Mouse (Mus musculus): ENCODE measurements around the gene Gm30302. TPM values are rescaled to one million over a fixed set of nuclear protein-coding genes. Genes with fewer than 3 reads are reported as not detected.
"Not testable (repeated sequence)": the region's sequence is repeated elsewhere in the genome, so short reads cannot be mapped to it uniquely, and the experiment has no call there.

Gene Gm30302
- not detected in 2 replicates for total RNA-seq (2017)

DNA sequence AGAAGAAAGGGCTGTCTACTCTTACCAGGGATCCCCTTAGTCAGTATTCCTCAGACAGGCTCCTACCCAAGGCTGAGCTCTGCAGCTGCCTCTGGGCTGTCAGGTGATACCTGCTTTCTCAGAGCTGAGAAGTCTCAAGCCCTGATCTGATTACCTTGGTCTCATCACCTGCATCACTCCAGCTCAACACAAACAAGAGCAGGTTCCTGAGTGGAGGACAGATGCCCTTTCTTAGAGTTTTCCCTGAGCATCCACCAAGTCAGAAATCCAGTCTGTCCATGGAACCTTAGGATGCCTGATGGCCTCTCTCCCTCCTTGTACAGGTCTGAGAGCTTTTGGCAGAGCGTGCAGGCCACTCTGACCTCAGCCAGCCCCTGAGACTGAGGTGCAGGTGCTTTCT lies at the start of gene Gm30302:
Gene Gm30302, minus strand, starts transcription at position 101 of the 400 bp plus-strand sequence.
- no peak for ATAC-seq (ENCODE audit: extremely low read depth, insufficient number of reproducible peaks, low FRiP score, poor library complexity, severe bottlenecking)

DNA sequence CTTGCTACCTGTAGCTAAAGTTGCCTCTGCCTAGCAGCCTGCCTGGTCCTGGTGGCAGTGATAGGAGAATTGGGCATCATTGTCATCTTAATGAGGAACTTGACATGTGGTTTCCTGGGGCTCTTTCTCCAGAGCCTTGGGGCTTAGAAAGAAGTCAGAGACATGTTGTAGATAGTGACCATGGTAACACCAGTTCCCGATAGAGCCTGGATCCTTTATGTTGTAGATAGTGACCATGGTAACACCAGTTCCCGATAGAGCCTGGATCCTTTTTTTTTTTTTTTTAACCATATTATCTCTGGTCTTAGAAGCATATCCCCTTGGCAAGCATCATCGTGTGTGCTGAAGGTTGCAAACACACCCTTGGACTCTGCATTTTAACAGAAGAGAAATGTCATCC lies 48.0 kb upstream of the Gm30302 start:
- no peak for ATAC-seq (ENCODE audit: extremely low read depth, insufficient number of reproducible peaks, low FRiP score, poor library complexity, severe bottlenecking)

DNA sequence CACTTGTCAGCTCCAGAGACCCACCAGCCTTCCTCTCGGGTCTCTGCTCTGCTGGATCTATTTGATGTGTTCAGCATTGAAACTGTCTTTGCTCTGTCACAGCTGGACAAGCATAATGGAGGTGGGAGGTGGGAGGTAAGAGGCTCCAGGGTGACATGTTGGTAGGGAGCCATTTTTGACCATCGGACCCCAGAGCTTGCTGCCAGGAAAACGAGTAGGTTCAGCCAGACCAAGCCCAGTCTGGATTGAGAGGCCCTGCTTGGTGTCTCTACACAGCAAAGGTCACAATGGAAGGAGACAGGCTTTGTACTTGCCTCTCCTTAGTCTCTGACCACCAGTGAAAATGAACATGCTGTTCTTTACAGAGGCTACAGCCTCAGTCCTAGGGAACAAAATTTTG lies 47.3 kb upstream of the Gm30302 start:
- no peak for ATAC-seq (ENCODE audit: extremely low read depth, insufficient number of reproducible peaks, low FRiP score, poor library complexity, severe bottlenecking)

DNA sequence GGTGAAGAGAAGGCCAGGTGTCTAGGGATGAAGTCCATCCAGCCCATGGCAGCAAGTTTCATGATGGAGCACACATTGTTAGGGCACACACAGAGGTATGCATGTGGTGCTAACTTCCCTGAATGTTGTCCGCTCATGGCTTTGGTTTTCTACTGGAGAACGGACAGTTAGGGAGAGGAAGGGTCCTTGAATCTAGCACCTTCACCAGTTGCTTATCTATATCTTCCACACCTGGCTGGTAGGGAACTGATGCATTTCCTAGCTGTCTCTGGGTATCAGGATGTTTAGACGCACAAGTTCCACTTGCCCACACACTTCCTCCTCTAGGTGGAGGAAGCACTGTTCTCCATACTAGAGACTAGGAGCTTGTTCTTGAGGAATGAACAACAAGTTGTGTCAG lies 46.9 kb upstream of the Gm30302 start:
- ATAC-seq (ENCODE audit: extremely low read depth, insufficient number of reproducible peaks, low FRiP score, poor library complexity, severe bottlenecking), result no peak

DNA sequence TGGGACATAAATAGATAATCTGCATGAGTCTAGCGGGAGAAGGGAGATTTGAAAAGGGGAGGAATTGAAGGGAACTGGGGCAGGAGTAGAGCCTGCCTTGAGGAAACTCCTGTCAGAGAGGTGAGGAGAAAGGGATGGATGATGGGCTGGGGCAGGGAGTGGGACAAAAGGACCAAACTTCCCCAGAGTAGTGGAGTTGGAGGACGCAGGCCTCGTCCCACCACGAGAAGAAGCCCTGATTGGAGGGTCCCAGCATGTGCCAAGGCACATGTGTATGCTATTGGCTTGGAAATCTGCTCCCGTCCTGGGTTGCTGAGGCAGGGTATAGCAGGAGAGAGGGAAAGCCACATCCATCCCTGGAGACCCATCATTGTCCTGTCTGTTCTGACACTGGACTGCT lies 45.3 kb upstream of the Gm30302 start:
- ATAC-seq (ENCODE audit: extremely low read depth, insufficient number of reproducible peaks, low FRiP score, poor library complexity, severe bottlenecking), result no peak

DNA sequence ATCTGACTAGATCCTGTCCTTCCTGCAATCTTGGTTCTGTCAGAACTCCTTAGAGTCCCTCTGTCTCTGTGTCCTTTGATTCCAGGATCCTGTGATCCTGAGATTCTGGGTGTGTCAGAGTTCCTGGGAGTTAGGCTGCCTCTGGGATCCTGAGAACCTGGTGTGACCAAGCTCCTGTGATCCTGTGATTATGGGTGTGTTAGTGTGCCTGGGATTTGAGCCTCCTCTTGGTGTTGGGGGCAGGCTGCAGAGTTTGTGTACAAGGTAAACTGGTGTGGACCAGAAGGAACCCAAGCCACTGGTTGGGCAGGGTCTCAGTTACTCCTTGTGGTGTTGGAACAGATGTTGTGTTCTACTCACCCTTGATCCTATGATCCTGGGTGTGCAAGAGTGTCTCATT lies 42.4 kb upstream of the Gm30302 start:
- no peak for ATAC-seq (ENCODE audit: extremely low read depth, insufficient number of reproducible peaks, low FRiP score, poor library complexity, severe bottlenecking)

DNA sequence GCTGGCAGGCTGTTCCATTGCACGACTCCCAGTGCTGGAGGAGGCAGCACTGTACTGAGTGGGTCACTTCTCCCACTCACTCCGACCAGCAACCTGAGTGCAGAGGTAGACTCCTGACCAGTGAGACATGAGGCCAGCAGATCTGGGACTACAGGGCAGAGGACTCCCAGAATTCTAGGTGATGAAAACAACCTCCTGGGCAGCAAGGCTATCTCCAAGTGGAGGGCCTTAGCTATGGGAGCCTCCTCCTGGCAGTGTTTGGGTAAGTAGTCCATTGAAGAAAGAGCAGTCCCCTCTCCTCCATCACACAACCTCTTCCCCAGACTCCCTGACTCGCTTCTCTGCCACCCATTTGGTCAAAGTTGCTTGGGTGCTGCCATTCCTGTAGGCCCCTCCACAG lies 31.6 kb upstream of the Gm30302 start:
- no peak for ATAC-seq (ENCODE audit: extremely low read depth, insufficient number of reproducible peaks, low FRiP score, poor library complexity, severe bottlenecking)

DNA sequence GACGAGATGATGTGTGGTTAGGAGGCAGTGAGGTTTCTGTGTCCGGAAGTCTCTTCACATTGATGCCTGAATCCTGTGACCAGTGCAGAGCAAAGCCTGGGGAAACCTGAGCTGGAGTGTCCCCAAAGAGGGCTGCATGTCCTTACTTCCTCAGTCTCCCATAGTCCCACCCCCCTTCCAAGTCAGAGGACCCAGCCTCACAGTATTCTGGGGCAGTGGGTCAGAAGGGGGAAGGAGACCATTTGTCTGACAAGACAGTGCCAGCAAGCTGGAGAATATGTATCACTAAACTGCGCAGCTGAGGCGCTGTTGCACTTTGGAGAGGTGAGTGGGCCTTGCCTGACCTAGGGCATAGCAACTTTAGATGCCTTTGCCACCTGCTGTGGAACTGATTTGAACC lies 26.5 kb upstream of the Gm30302 start:
- no peak for ATAC-seq (ENCODE audit: extremely low read depth, insufficient number of reproducible peaks, low FRiP score, poor library complexity, severe bottlenecking)

DNA sequence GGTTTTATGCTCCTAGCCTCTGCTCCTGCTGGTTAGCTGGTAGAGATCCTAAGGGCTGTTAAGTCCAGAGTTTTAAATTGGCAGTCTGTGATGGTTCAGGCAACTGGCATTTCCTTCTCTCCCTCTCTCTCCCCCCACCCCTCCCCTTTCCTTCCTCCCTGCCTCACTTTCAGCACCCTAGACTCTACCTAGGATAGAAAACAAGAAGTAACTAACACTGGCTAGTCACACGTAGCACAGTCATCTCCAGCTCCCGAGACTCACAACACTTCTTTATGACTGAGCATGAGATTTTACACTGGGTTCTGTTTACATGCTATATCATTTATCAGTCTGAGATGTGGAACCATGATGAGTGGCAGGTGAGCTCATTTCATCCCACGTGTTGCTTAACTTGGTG lies 16.2 kb upstream of the Gm30302 start:
- no peak for ATAC-seq (ENCODE audit: extremely low read depth, insufficient number of reproducible peaks, low FRiP score, poor library complexity, severe bottlenecking)

DNA sequence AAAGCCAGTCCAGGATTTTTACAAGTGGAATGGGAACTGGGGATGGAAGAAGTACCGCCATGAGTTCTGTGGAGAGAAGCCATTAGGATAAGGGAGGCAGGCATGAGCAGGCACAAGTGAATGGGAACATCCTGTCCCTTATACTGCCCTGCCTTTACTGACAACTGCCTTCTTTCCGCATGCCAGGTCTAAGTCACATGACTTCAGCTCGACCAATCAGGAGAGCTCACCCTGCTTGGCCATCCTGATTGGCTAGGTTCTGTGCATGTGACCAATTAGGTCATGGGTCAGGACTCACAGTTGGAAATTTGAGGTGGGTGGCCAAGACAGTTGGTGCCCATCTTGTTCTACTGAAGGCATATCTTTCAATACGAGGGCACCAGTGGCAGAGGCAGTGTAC lies 15.6 kb upstream of the Gm30302 start:
- ATAC-seq (ENCODE audit: extremely low read depth, insufficient number of reproducible peaks, low FRiP score, poor library complexity, severe bottlenecking), result no peak

DNA sequence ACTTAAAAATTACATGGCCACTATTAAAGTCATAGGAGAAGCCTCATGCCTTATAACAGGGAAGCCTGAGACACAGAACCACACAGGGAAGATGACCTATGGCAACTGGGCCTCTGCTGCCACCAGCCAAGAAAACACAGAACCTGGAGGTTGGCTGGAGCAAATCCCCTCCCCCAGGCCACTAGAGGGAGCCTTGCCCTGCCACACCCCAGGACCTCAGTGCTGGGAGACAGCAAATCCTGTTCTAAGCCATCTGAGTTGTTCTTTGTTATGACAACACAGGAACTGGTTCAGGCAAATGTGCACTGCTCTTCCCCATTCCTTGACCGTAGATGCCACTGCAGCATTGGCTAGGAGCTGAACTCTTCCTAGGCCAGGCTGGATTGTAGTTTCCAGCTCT lies 8.3 kb upstream of the Gm30302 start:
- no peak for ATAC-seq (ENCODE audit: extremely low read depth, insufficient number of reproducible peaks, low FRiP score, poor library complexity, severe bottlenecking)

DNA sequence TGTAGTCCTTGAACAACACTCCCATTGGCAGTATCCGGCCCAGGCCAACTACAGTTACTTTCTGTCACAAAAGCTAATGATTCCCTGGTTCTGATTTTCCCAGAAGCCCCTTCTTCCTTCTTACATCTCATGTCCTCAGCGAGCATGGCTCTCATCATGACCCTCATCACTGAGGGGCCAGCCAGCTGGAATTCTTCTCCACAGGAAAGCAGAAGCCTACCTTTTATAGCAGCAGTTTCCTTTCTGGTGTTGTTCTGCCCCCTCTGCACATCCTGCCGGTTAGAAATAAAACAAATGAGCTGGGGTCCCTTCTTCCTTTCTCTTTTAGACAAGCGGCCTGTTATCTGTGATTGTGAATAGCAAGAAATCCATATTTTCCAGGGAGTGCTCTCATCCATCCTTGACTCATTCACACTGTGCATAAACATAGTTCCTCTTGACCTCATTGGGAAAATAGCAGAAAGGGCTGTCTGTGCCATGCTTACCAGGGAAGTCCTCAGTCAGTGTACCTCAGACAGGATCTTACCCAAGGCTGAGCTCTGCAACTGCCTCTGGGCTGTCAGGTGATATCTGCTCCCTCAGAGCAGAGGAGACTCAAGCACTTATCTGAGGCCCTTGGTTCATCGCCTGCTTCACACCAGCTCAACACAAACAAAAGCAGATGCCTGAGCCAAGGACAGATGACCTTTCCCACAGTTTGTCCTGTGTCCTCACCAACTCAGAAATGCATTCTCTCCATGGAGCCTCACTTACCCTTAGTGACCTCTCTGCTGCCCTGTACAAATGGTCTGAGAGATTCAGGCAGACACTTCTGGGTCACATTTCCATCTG lies 10.0 kb downstream of the Gm30302 start:
- ATAC-seq (ENCODE audit: extremely low read depth, insufficient number of reproducible peaks, low FRiP score, poor library complexity, severe bottlenecking), result no peak

DNA sequence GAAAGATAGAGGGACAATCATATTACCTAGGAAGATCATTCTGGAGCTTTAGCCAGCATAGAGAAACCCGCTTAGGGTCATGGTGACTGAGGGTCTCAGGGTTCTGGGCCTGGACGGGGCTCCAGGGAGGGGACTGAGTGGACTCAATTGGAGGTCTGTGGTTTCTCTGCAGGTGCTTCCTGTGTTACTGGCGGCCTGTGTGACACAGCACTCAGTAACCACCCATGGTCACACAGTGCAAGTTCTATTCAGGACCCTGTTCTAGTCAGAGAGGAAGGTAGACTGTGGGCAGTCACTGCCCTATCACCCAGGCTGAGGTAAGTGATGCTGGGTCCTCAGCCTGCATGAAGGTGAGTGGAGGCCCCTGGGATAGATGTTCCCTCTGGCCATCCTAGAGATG lies 14.9 kb downstream of the Gm30302 start:
- no peak for ATAC-seq (ENCODE audit: extremely low read depth, insufficient number of reproducible peaks, low FRiP score, poor library complexity, severe bottlenecking)

DNA sequence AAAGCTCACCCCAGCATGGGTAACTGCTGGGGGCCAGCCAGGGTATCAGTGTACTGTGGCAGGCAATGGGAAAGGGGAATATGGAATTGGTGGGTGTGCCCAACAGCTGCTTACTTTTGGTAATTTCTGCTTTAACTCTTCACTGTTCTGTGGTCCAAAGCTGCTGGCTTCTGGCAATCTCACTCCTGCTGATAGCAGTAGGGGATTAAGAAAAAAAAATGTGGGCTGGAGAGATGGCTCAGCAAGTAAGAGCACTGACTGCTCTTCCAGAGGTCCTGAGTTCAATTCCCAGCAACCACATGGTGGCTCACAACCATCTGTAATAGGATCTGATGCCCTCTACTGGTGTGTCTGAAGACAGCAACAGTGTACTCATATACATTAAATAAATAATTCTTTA lies 27.3 kb downstream of the Gm30302 start:
- not testable (repeated sequence) for ATAC-seq (ENCODE audit: extremely low read depth, insufficient number of reproducible peaks, low FRiP score, poor library complexity, severe bottlenecking)

DNA sequence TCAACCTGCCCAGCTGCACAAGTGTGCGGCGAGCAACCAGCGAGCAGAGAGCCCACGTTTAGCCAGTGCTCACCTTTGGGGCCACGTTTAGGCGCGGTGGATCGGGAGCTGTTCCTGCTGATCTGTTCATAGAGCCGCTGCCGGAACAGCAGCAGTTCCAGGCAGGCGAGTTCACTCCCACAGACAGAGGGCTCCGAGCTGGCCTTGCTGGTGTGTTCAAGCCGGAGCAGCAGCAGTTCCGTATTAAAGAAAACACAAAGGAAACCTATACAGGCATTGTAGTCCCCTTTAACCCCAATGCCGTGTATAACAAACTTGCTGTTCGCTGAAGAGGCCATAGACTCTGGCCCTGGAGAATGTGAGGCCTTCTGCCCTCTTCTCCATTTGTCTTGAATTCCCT lies 29.7 kb downstream of the Gm30302 start:
- no peak for ATAC-seq (ENCODE audit: extremely low read depth, insufficient number of reproducible peaks, low FRiP score, poor library complexity, severe bottlenecking)

DNA sequence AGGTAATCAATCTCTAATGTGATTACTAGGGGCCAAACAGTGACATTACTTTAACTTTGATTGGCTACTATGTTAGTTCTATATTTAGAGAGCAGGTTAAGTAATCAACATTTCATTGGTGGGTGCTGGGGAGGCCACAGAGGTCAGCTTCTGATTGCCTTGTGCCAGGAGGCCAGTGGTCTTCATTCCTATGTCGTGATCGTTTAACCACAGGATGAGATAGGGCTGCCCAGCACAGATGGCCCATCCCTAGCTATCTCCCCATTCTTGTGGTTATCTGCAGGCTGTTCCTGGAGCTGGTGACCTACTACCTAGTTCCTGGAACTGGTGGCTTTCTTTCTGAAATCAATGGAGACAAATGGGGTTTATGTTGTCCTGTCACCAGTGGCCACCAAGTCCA lies 30.8 kb downstream of the Gm30302 start:
- ATAC-seq (ENCODE audit: extremely low read depth, insufficient number of reproducible peaks, low FRiP score, poor library complexity, severe bottlenecking), result no peak

DNA sequence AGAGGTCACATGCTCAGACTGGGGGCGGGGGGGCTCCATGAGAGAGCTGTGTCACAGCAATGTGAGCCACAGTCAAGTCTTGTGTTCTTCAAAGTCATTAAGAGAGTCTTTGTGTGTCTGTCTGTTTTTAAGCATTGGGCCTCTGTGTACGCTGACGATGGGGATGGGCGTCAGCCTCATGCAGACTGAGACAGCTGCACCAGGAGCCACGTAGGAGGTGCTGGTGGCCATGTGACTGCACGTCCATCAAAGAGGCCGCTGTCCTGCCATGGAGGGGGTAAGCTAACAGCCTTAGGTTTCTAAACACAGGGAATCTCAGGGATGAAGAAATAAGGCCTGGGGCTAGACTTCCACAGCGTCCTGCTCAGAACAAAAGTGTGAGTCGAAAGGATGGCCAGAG lies 32.5 kb downstream of the Gm30302 start:
- ATAC-seq (ENCODE audit: extremely low read depth, insufficient number of reproducible peaks, low FRiP score, poor library complexity, severe bottlenecking), result no peak

DNA sequence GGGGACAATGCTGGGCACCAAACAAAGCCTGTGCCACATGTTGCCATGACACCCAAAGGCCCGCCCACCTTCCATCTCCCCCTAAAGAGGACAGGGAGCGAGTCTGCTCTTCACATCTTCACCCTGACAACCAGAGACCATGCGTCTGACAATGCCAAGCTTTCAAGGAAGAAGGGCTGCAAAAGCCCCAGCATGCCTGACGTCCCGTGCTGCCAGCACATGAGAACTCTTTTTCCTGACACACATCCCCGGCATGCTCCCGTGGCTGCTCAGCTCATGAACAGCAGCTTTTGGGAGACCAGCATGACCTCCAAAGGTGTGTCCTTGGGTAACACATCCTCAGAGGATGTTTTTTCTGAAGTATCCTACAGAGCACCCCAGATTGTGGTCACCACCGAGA lies 33.5 kb downstream of the Gm30302 start:
- no peak for ATAC-seq (ENCODE audit: extremely low read depth, insufficient number of reproducible peaks, low FRiP score, poor library complexity, severe bottlenecking)

DNA sequence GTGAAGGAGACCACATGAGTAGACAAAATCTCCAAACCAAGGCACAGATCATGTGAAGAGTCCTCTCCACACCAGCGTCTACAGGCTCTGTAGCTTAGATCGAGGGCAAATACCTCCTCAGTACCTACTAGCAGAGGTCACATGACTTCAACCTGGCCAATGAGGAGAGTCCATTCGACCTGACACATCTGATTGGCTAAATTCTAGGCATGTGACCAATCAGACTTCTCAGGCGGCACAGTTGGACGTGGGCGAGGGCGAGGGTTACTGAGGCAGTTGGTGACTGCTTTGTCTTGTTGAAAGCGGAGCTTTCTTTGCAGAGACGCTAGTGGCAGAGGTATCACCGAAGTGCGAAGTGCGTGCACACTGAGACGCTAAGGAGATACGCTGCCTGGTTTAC lies 36.6 kb downstream of the Gm30302 start:
- no peak for ATAC-seq (ENCODE audit: extremely low read depth, insufficient number of reproducible peaks, low FRiP score, poor library complexity, severe bottlenecking)

DNA sequence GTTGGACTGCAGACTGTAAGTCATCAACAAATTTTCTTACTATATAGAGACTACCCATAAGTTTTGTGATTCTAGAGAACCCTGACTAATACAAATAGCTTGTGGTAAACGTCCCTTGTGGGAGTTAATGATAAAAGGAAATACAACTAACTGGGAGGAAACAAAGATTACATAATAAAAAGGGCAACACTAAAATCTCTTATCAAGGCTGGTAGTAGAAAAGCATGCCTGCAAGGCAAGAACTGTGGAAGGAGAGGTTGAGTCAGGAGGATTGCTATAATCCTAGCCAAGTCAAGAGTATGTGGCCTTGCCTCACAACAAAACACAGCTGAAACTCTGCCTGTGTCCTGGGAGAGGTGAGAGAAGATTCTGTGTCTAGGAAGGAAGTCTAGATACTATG lies 38.1 kb downstream of the Gm30302 start:
- ATAC-seq (ENCODE audit: extremely low read depth, insufficient number of reproducible peaks, low FRiP score, poor library complexity, severe bottlenecking), result no peak

DNA sequence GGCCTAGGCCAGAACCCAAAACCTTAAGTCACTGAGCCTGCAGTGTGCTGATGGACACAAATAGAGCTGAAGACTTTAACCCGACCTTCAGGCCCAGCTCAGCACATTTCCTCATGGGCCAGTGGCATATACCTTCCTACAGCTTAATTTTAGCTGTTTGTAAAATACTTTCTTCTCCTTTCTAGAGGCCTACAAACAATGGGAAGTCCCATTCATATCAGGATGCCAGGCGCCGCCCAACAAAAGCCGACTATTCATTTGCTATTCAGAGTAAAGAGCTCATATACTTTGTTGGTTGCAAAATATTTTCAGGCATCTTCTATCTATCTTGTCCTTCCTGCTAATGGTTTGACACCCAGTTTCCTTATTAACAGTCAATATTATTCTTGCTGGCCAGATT lies 40.8 kb downstream of the Gm30302 start:
- ATAC-seq (ENCODE audit: extremely low read depth, insufficient number of reproducible peaks, low FRiP score, poor library complexity, severe bottlenecking), result no peak
